11 mouse cellular contexts compared by ENCODE assay signal in genomic region chr10:120564859-120565258, GRCm38 (mm10).
A peak's percentile ranks its signal among the peaks of the same experiment; 100 is the strongest.
DNase-seq lines count a peak whose midpoint lies in the region; ATAC-seq and TF ChIP-seq lines count a peak whose summit lies in the region.
"Had no signal": no experiment of that assay in that cellular context is flagged by ENCODE, and none has a peak within 500 bp of the region (broad histone marks: within the 10 kb centered on the region; RNA-seq: fewer than 3 reads in every experiment).

No protein-coding gene starts in this region.

- no peak overlapping the region for H3K9ac ChIP-seq in heart, adult 2 months (ENCODE audit: low read depth, low read length)
- H3K9ac ChIP-seq in forebrain, embryonic 15.5 days (replicated peaks) = no peak overlapping the region

- intact Hi-C loops in heart, adult 2 months (cut with DNase I) = no loop called here

- peak overlapping the region; percentile 65 for H3K27ac ChIP-seq in heart, embryonic 10.5 days
- H3K27ac ChIP-seq in heart, adult 2 months = no peak overlapping the region
- no peak overlapping the region for H3K27ac ChIP-seq in forebrain, embryonic 15.5 days (replicated peaks)
- H3K27ac ChIP-seq in midbrain, embryonic 10.5 days (replicated peaks) = 0 out of 2 replicates have a peak overlapping the region, but pooled peaks have one; percentile 0

- TF ChIP-seq CTCF in heart, adult 2 months (IDR thresholded peaks at IDR 0.05) = no peak
- TF ChIP-seq CTCF in E14TG2a.4 (conservative IDR thresholded peaks at IDR 0.05; ENCODE audit: low read length) = no peak

- no peak for ATAC-seq in forebrain, embryonic 15.5 days (replicated peaks)

- peak overlapping the region; percentile 26; the same call in 1 of the 2 replicates for H3K4me2 ChIP-seq in forebrain, embryonic 15.5 days (replicated peaks)

- peaks cover 15% of the 10 kb centered on the region for H3K4me1 ChIP-seq in heart, embryonic 10.5 days
- H3K4me1 ChIP-seq in heart, adult 2 months (ENCODE audit: control insufficient read depth, insufficient read depth, low read length) = no peaks in the 10 kb centered on the region
- H3K4me1 ChIP-seq in E14TG2a.4 (replicated peaks; ENCODE audit: low read depth, low read length) = peaks cover 11% of the 10 kb centered on the region
- H3K4me1 ChIP-seq in forebrain, embryonic 15.5 days = peaks cover 7% of the 10 kb centered on the region
- peaks cover 8% of the 10 kb centered on the region for H3K4me1 ChIP-seq in midbrain, embryonic 10.5 days

- no peak for TF ChIP-seq EP300 in heart, adult 2 months (IDR thresholded peaks at IDR 0.05; ENCODE audit: insufficient read depth, low read depth, low read length)

- no peaks in the 10 kb centered on the region for H3K9me3 ChIP-seq in heart, embryonic 10.5 days
- H3K9me3 ChIP-seq in E14TG2a.4 (ENCODE audit: low read length) = no peaks in the 10 kb centered on the region
- no peaks in the 10 kb centered on the region for H3K9me3 ChIP-seq in forebrain, embryonic 15.5 days
- 0 out of 2 replicates have a peak, but pooled peaks cover 5% of the 10 kb centered on the region for H3K9me3 ChIP-seq in midbrain, embryonic 10.5 days (replicated peaks)

- TF ChIP-seq POLR2A in heart, adult 2 months (IDR thresholded peaks at IDR 0.05; ENCODE audit: insufficient read depth, low read depth, low read length) = no peak

- 20% methylated on average over 14 of the region's 14 CpGs for WGBS in heart, embryonic 10.5 days
- WGBS in heart, adult 2 months = 39% methylated on average over 14 of the region's 14 CpGs
- WGBS in forebrain, embryonic 15.5 days = 22% methylated on average over 14 of the region's 14 CpGs
- WGBS in midbrain, embryonic 10.5 days = 17% methylated on average over 14 of the region's 14 CpGs

- H3K36me3 ChIP-seq in heart, embryonic 10.5 days = no peaks in the 10 kb centered on the region
- no peaks in the 10 kb centered on the region for H3K36me3 ChIP-seq in heart, adult 2 months (ENCODE audit: control insufficient read depth, insufficient read depth, low read length)
- no peaks in the 10 kb centered on the region for H3K36me3 ChIP-seq in E14TG2a.4 (ENCODE audit: insufficient read depth, low read length)
- H3K36me3 ChIP-seq in forebrain, embryonic 15.5 days = no peaks in the 10 kb centered on the region
- no peaks in the 10 kb centered on the region for H3K36me3 ChIP-seq in midbrain, embryonic 10.5 days

- H3K4me3 ChIP-seq in heart, embryonic 10.5 days = peak overlapping the region; percentile 44
- no peak overlapping the region for H3K4me3 ChIP-seq in heart, adult 2 months
- peak overlapping the region; percentile 61 for H3K4me3 ChIP-seq in E14TG2a.4 (replicated peaks; ENCODE audit: low read length)
- 0 out of 2 replicates have a peak overlapping the region, but pooled peaks have one; percentile 9 for H3K4me3 ChIP-seq in forebrain, embryonic 15.5 days
- H3K4me3 ChIP-seq in midbrain, embryonic 10.5 days = peak overlapping the region; percentile 33

- H3K27me3 ChIP-seq in heart, embryonic 10.5 days (ENCODE audit: insufficient read depth, poor library complexity, severe bottlenecking) = no peaks in the 10 kb centered on the region
- H3K27me3 ChIP-seq in heart, adult 2 months (ENCODE audit: control insufficient read depth, insufficient read depth, low read length) = peaks cover 3% of the 10 kb centered on the region; the same call in 1 of the 2 replicates
- peaks cover 13% of the 10 kb centered on the region for H3K27me3 ChIP-seq in E14TG2a.4 (ENCODE audit: insufficient read depth, low read length)
- H3K27me3 ChIP-seq in forebrain, embryonic 15.5 days = no peaks in the 10 kb centered on the region
- H3K27me3 ChIP-seq in midbrain, embryonic 10.5 days (ENCODE audit: low read depth, poor library complexity, severe bottlenecking) = peaks cover 18% of the 10 kb centered on the region; the same call in 1 of the 2 replicates

- DNase-seq in heart, embryonic 10.5 days (ENCODE audit: low spot score) = no peak
- no peak for DNase-seq in heart, adult 2 months
- DNase-seq in midbrain, embryonic 10.5 days (ENCODE audit: low spot score) = no peak
- DNase-seq in adipocyte (ENCODE audit: low spot score) = no peak
- DNase-seq in liver = no peak
- DNase-seq in layer of hippocampus, adult 18-20 months (ENCODE audit: low spot score in 2 of 2) = no peak
- DNase-seq: adrenal gland, postnatal 36 days; cerebellum, adult 9-10 months; lung, postnatal 14 days had no signal

- no peaks in the 10 kb centered on the region for H3K79me2 ChIP-seq in heart, adult 2 months (replicated peaks; ENCODE audit: control insufficient read depth, insufficient read depth, low read length)

Comparison
In these comparisons a context has a peak if more than half of its experiments do, and no peak if none do; other contexts are left out.
1. H3K27ac ChIP-seq: peak in heart, embryonic 10.5 days (single experiment) and midbrain, embryonic 10.5 days (single experiment); none in heart, adult 2 months (single experiment) and forebrain, embryonic 15.5 days (single experiment).